Mouse (Mus musculus): ENCODE measurements around the gene Mroh8.

DNA sequence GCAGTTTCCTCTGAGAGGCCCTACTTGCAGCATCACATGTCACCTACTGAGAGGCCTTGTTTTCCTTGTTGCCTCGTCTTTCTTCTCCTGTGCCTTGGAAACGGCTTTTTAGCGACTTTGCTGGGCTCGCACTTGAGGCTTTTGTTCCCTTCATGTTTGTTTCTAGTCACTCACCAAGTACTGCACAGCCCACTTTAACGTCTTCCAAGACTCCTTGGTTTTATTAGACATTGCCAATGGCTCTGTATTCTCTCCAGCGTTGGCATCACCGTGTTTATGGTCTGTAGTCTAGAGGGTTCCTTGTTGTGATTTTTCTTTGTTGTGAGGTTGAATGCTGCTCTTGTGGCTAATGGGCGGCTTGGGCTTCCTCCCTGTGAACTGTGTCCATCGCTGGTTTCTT lies 23.7 kb upstream of the Mroh8 start:
- TF ChIP-seq POLR2AphosphoS5 (IDR thresholded peaks at IDR 0.05; ENCODE audit: insufficient replicate concordance, low read depth, low read length) (no peak), CTCF (IDR thresholded peaks at IDR 0.05; ENCODE audit: low read depth, low read length) (no peak), TAL1 (conservative IDR thresholded peaks at IDR 0.05; ENCODE audit: low read depth, low read length) (no peak), GATA2 (IDR thresholded peaks at IDR 0.05; ENCODE audit: borderline replicate concordance, low read depth, low read length) (no peak), GATA1 (IDR thresholded peaks at IDR 0.05; ENCODE audit: borderline replicate concordance, low read length) (no peak)

All from G1E (cell line).